Mouse (Mus musculus): ENCODE results near the gene St3gal3.

DNA sequence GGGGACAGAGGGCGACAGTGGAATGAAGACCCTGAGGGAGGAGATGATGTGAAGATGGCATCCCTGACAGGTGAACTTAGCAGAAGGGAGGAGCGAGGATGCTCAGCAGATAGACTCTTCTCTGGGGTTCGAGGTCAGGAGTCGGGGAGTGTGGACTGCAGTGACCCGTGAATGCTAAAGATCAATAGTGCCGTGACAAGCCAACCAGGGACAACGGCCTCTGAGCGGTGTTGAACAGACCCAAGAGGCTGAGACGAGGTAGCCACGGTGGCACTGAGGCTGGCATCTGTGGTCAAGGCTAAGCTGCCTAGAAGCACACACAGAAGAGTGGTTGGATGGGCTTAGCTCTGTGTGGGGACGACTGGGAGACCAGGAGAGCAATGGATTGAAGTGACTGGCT, 156.9 kb downstream of the St3gal3 start:
- TF ChIP-seq CTCF (IDR thresholded peaks at IDR 0.05; ENCODE audit: low read depth) (no peak), EP300 (IDR thresholded peaks at IDR 0.05; ENCODE audit: low read depth) (no peak)
